Comparison of ENCODE assay signal across 17 mouse cellular contexts in the genomic region with DNA sequence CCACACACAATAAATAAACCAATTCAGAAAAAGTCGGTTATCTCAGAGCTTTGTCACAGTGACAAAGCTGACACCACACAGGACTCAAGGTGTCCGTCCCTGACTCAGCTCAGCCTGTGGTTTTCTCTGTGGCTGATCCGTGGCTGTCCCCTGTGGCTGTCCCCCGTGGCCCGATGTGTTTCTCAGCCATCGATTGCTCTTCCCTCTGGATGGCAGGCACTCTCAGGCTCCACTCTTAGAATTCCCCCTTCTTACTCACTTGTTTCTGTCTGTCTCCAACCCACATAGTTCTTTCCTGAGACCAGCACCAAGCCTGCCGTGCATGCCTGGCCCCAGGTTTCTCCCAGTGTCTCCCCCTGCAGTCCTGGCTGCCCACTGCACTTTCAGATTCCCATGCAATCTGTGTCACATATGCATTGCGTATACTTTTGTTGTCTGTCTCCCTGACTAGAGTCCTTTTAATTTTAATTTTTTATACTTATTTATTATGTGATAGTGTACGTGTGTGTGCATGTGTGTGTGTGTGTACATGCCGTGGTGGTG. TPM values are rescaled to one million over a fixed set of nuclear protein-coding genes. Genes with fewer than 3 reads are reported as not detected.
DNase-seq lines count a peak whose midpoint lies in the region; ATAC-seq and TF ChIP-seq lines count a peak whose summit lies in the region.
"Had no signal": no experiment of that assay in that cellular context is flagged by ENCODE, and none has a peak within 500 bp of the region (broad histone marks: within the 10 kb centered on the region; RNA-seq: fewer than 3 reads in every experiment).

No protein-coding gene starts in this region.

- no peak for ATAC-seq in kidney, postnatal 0 days (replicated peaks; ENCODE audit: low FRiP score, low read depth)
- ATAC-seq in midbrain, embryonic 13.5 days: no peak
- ATAC-seq: forebrain, embryonic 13.5 days had no signal

- no peak overlapping the region for H3K9ac ChIP-seq in kidney, postnatal 0 days (ENCODE audit: low read depth, low read length)
- H3K9ac ChIP-seq in midbrain, embryonic 13.5 days (replicated peaks): no peak overlapping the region
- H3K9ac ChIP-seq: embryonic facial prominence, embryonic 13.5 days; forebrain, embryonic 13.5 days; heart, embryonic 15.5 days; hindbrain, embryonic 14.5 days had no signal

- H3K27ac ChIP-seq in kidney, postnatal 0 days: no peak overlapping the region
- no peak overlapping the region for H3K27ac ChIP-seq in midbrain, embryonic 13.5 days
- H3K27ac ChIP-seq: embryonic facial prominence, embryonic 13.5 days; forebrain, embryonic 13.5 days; heart, embryonic 15.5 days; hindbrain, embryonic 14.5 days had no signal

- H3K36me3 ChIP-seq in kidney, postnatal 0 days (ENCODE audit: insufficient read depth, low read length): no peaks in the 10 kb centered on the region
- no peaks in the 10 kb centered on the region for H3K36me3 ChIP-seq in midbrain, embryonic 13.5 days
- H3K36me3 ChIP-seq: embryonic facial prominence, embryonic 13.5 days; heart, embryonic 15.5 days had no signal

- no peak overlapping the region for H3K4me2 ChIP-seq in kidney, postnatal 0 days (ENCODE audit: low read length)
- H3K4me2 ChIP-seq in midbrain, embryonic 13.5 days (replicated peaks): no peak overlapping the region
- H3K4me2 ChIP-seq: embryonic facial prominence, embryonic 13.5 days; forebrain, embryonic 13.5 days; heart, embryonic 15.5 days; hindbrain, embryonic 14.5 days had no signal

- 84% methylated on average over 10 of the region's 10 CpGs for WGBS in kidney, postnatal 0 days
- WGBS in midbrain, embryonic 13.5 days: 76% methylated on average over 10 of the region's 10 CpGs

- no peak for TF ChIP-seq POLR2A in brain, embryonic 14.5 days (IDR thresholded peaks at IDR 0.05; ENCODE audit: borderline replicate concordance, extremely low read depth, insufficient read depth, insufficient read length, poor library complexity, severe bottlenecking)

- H3K9me3 ChIP-seq in kidney, postnatal 0 days (replicated peaks; ENCODE audit: low read length): no peaks in the 10 kb centered on the region
- H3K9me3 ChIP-seq in midbrain, embryonic 13.5 days: no peaks in the 10 kb centered on the region
- H3K9me3 ChIP-seq: embryonic facial prominence, embryonic 13.5 days; forebrain, embryonic 13.5 days; heart, embryonic 15.5 days had no signal

- TF ChIP-seq CTCF in kidney, postnatal 0 days (IDR thresholded peaks at IDR 0.05; ENCODE audit: low read depth): peak; percentile 44; the same call in 1 of the 2 replicates
- TF ChIP-seq CTCF in brain, embryonic 14.5 days (IDR thresholded peaks at IDR 0.05; ENCODE audit: borderline replicate concordance, extremely low read depth, insufficient read depth, insufficient read length): peak; percentile 22; the same call in 1 of the 2 replicates

- no peaks in the 10 kb centered on the region for H3K27me3 ChIP-seq in kidney, postnatal 0 days (ENCODE audit: insufficient read depth, low read length)
- H3K27me3 ChIP-seq in midbrain, embryonic 13.5 days: no peaks in the 10 kb centered on the region
- H3K27me3 ChIP-seq: embryonic facial prominence, embryonic 13.5 days; forebrain, embryonic 13.5 days; heart, embryonic 15.5 days had no signal

- DNase-seq in kidney, postnatal 0 days (ENCODE audit: low spot score): no peak
- no peak for DNase-seq in kidney, postnatal 36 days
- DNase-seq in thymus, postnatal 4 days: peak; percentile 38
- no peak for DNase-seq in thymus, adult 18-20 months
- DNase-seq in brain, embryonic 14.5 days (ENCODE audit: low read depth): no peak
- no peak for DNase-seq in spleen, postnatal 10 days (ENCODE audit: low spot score in 2 of 2)
- DNase-seq: adrenal gland, postnatal 10 days; cerebellum, postnatal 36 days; gastrocnemius, postnatal 25 days; layer of hippocampus, adult 9-11 months; right cerebral cortex, adult 18-20 months had no signal

- no peaks in the 10 kb centered on the region for H3K4me1 ChIP-seq in kidney, postnatal 0 days (replicated peaks; ENCODE audit: insufficient read depth, low read length)
- no peaks in the 10 kb centered on the region for H3K4me1 ChIP-seq in midbrain, embryonic 13.5 days (replicated peaks)
- H3K4me1 ChIP-seq: embryonic facial prominence, embryonic 13.5 days; forebrain, embryonic 13.5 days had no signal

- no peak overlapping the region for H3K4me3 ChIP-seq in kidney, postnatal 0 days (replicated peaks; ENCODE audit: low read depth, low read length)
- H3K4me3 ChIP-seq in midbrain, embryonic 13.5 days (replicated peaks): no peak overlapping the region
- H3K4me3 ChIP-seq: embryonic facial prominence, embryonic 13.5 days; forebrain, embryonic 13.5 days; heart, embryonic 15.5 days had no signal

RNA-seq across cellular contexts. Expression of a gene that starts 41.0 kb away (rescaled TPM):
- 0.04 TPM in 2 replicates for polyA plus RNA-seq in kidney, postnatal 0 days (2015; fragmentation: Nextera tagmentation; extraction: Ambion mirVana)
- 23.0 and 27.7 TPM in 2 replicates for polyA plus RNA-seq in brain, embryonic 14.5 days (2012; rRNA removed)
- polyA plus RNA-seq in midbrain, embryonic 13.5 days (2015; fragmentation: Nextera tagmentation; extraction: Ambion mirVana): 18.1 and 20.7 TPM in 2 replicates
- polyA plus RNA-seq: heart, embryonic 15.5 days; kidney, embryonic 14.5 days had no signal

Comparison
In these comparisons a context has a peak if more than half of its experiments do, and no peak if none do; other contexts are left out.
1. RNA of a gene that starts 41.0 kb away (polyA plus RNA-seq): 23.0 to 27.7 TPM in brain, embryonic 14.5 days and 18.1 to 20.7 TPM in midbrain, embryonic 13.5 days; 0.04 TPM in kidney, postnatal 0 days; every median in the first group is over 10 times any median in the second.